Mouse (Mus musculus): ENCODE data around the gene Gm11564.

DNA sequence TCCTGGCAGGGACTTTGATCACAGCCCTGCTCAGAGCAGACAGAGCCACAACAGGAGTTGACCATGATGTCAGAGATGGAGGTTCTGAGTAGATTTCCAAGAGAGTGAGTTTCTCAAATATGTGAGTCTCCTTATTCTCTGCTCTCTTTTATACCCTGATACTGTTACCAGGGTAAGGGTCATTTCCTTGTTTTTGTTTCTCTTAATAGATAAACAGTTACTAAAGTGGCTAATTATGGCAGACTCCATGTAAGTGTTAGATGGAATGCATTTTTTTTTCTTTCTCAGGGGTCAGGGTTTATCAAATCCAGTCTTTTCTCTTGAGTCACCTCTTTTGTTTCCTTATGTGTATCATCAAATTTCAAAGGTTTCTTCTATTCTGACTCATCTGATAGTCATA lies 36.0 kb upstream of the Gm11564 start, which contains the start of gene Krtap4-16:
- TF ChIP-seq CTCF (IDR thresholded peaks at IDR 0.05; ENCODE audit: borderline replicate concordance, insufficient read depth, low read length) (no peak), POLR2A (IDR thresholded peaks at IDR 0.05; ENCODE audit: low read depth, low read length) (no peak)
